Mouse (Mus musculus) bone marrow, adult 2 months (tissue): ENCODE measurements around the gene Mrpl22.

ENCODE experiments used
- CTCF ChIP-seq: fragments of 200-500 bp; IDR thresholded peaks from 2 replicates; pipeline ENCODE4 v1.5.1; 2011; ENCODE audit warnings: low read length, control low read depth; ENCODE audit not compliant: control insufficient read depth, insufficient read depth
- POLR2A ChIP-seq: fragments of 200-500 bp; IDR thresholded peaks from 2 replicates; pipeline ENCODE4 v1.6.1; 2011; ENCODE audit warnings: low read depth, mild to moderate bottlenecking, control low read depth, low read length, borderline replicate concordance; ENCODE audit not compliant: control insufficient read depth

- no peak for TF ChIP-seq CTCF
- no peak for TF ChIP-seq POLR2A
Measured at GRCm38 (mm10) chr11:58200226-58200625, 28.8 kb downstream of the Mrpl22 start.
